Mouse (Mus musculus): ENCODE measurements at regions not wholly inside any gene's neighbourhood (a gene's known extent, or its start where the extent isn't known, plus 50 kb on each side); places are given as distances from the start of the nearest gene placed in this dataset.

- intact Hi-C loops (cut with DNase I), result no loop called here
- peak; percentile 34 to 47 for DNase-seq (ENCODE audit: low spot score in 2 of 2)
These were observed 309.2 kb upstream of the Epha4 start for GRCm38 (mm10) chr1:77823801-77824687.

DNA sequence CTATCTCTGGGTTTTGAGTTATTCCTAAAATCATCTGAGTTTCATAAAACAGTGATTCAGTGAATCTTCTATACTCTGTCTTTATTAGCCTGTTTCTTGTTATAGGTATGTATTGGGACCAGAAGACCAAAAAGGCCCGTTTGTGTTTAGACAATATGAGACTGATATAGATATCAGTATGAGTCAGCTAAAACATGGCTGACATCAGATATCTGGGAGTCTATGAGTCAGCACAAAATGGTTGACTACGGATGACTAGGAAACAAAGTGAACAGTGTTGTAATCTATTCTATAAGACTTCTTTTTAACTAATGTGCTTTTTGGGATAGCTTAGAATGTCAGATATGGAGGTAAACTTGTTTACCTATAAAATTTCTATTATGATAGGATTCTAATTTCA lies 305.2 kb upstream of the Epha4 start:
- DNase-seq (ENCODE audit: low spot score in 2 of 2), result no peak
- intact Hi-C loops (cut with DNase I), result no loop called here

DNA sequence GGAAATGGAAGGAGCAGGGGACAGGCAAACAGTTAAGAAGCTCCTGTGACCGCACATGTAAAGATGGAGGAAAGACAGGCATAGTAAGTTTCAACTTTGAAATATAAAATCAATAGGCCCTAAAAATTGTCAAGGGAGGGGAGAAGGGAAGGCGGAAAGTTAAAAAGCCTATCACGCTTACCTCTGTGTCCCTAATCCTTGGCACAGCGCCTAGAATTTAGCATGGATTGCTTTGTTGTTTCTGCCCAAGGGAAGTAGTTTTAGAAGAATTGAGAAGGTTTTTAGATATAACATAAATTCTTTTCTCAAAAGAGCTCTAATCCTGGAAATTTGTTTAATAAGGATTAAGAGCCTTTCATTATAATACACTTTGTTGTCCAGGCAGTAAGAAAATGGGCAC lies 300.6 kb upstream of the Epha4 start:
- intact Hi-C loops (cut with DNase I), result no loop called here
- DNase-seq (ENCODE audit: low spot score in 2 of 2), result no peak

DNA sequence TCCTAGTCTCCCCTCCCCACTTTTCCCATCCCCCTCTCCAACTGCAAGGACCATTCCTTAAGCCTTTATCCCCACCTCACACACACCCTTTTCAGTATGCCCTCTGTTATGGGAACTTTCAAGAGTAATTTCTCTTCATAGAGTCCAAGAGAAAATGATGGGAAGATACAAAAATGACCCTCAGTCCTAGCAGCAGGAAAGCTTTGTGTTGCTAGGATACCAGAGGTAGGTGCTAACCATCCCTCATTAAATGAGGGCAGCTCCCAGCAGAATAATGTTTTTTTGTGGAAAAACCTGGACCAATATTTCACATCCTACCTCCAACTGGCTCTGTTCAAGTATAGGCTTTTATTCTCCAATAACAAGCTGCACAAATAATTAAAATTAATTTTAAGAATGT lies 296.7 kb upstream of the Epha4 start:
- intact Hi-C loops (cut with DNase I), result no loop called here
- DNase-seq (ENCODE audit: low spot score in 2 of 2), result no peak

GRCm38 (mm10) chr1:77790974-77791373 lies 276.1 kb upstream of the Epha4 start:
- DNase-seq (ENCODE audit: low spot score in 2 of 2), result no peak
- intact Hi-C loops (cut with DNase I), result no loop called here

DNA sequence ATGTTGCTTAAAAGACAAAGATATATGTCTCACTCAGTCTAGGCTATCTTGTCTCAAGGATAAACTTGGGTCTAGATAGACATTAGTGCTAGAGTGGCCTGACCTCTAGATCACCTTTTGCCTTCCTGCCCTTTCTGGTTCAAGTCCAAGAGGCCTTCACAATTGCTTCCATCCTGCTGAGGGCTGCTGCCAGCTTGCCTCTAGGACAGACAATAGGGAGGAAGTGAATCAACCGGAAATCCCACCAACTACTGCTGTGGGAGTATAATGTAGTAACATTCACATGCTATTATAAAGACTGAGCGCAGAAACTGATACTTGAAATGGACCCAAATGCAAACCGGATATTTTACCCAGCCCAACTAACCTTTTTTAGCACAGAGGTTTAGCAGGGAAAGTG lies 239.4 kb upstream of the Epha4 start:
- intact Hi-C loops (cut with DNase I), result no loop called here
- DNase-seq (ENCODE audit: low spot score in 2 of 2), result no peak

- intact Hi-C loops (cut with DNase I), result no loop called here
- no peak for DNase-seq (ENCODE audit: low spot score in 2 of 2)
These were observed 233.9 kb upstream of the Epha4 start for GRCm38 (mm10) chr1:77748483-77749465.

DNA sequence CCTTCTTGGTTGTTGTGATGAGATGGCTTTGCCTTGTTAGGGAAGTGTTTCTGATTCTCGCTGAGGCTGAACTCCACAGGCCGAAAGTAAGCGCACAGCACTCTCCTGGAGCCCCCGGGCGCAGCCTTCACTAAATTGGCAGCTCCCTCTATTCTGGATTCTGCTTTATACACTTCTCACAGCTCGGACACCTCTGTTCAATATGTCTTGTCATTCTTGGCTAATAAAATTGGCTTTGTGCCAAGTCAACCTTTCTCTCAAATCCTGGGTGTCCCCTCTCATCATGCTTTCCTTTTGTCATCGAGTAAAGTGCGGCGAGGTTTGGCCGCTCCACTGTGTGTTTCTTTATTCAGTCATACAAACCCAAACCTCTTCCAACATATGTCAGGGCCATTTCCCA lies 217.2 kb upstream of the Epha4 start:
- no peak for DNase-seq (ENCODE audit: low spot score in 2 of 2)
- intact Hi-C loops (cut with DNase I), result no loop called here

DNA sequence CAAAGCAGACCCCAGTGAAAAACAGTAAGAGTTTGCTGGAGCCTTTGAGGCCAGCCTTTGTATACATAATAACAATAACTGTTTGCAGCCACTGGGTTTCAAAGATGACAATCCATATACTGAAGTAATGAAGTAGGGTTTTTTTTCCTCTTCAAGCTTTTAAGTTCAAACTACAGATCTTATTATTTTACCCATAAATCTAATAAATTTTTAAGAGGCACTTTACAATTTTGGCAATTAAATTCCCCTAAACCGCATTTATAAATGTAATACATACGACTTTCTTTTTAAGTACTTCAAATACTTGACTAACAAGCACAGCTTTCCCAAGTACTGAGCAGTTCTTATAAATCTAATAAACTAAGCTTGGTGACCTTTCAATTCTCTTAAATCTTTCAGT lies 212.7 kb upstream of the Epha4 start:
- intact Hi-C loops (cut with DNase I), result no loop called here
- no peak for DNase-seq (ENCODE audit: low spot score in 2 of 2)

DNA sequence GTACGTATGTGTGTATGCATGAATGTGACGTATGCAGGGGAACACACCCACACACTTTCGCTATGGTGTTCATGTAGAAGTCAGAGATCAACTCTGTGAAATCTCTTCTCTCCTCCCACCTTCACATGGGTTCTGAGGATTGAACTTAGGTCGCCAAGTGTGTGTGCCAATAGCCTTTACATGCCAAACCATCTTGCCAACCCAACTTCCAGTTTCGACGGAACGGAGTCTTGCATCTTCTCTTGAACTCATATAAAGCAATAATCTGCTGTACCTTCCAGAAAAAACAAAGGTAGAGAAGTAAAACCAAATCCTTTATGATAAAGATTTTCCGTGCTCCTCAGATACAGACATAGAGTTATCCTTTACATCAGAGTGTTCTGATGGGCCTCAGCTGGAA lies 208.4 kb upstream of the Epha4 start:
- DNase-seq (ENCODE audit: low spot score in 2 of 2), result no peak
- intact Hi-C loops (cut with DNase I), result no loop called here

GRCm38 (mm10) chr1:77720859-77721258 lies 206.0 kb upstream of the Epha4 start:
- DNase-seq (ENCODE audit: low spot score in 2 of 2), result no peak
- intact Hi-C loops (cut with DNase I), result no loop called here

DNA sequence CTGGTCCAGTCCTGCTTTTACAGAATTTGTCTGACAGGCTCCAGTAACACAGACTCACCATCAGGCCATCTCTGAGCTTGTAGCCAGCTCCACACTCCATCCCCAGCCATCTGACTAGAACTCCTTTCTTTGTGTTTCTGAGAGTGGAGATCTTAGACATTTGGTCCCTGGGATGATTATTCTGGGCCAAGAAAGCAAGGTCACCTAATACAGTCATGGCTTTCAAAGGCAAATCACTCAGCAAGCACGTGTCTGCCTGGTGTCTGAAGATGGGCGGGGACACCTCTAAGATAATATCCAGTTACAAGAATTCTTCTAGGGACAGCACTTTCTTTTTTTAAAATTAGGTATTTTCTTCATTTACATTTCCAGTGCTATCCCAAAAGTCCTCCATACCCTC lies 198.1 kb upstream of the Epha4 start:
- DNase-seq (ENCODE audit: low spot score in 2 of 2), result no peak
- intact Hi-C loops (cut with DNase I), result no loop called here

DNA sequence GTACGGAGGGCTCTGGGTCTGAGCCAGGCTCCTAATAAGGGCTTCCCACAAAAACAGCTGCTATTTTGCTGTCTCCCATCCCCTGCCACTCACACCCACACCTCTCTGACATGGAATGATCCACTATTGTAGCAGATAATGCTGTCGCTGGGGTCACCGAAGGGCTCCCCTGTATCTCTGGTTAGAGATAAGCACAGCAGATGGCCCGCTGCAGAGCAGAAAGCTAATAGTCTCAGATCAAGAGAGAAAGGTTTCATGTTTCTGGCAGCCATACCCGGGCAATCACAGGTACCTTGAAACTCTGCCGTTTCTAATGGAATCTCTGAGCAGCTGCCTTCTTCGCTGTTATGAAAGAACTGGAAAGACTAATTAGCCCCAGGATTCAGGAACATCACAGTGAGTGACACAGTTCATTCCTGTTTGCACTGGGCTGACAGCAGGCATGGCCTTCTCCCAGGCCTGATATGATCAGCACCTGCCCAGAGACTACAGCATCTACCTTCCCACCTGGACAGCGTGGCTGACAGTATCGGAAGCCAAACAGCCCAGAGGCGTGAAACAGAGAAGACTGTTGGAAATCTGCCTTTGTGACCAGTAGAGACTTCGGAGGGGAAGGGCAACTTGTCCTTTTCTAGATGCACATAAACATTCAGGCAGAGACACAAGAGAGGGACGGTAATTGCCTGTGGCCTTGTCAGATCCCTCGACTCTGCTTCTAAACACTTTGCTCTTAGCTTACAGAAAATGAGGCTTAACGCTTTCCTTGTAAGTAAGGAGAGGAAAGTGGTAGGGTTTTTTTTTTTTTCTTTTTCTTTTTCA lies 193.5 kb upstream of the Epha4 start:
- intact Hi-C loops (cut with DNase I), result no loop called here

GRCm38 (mm10) chr1:77695228-77696018 lies 180.5 kb upstream of the Epha4 start:
- intact Hi-C loops (cut with DNase I), result no loop called here
- no peak for DNase-seq (ENCODE audit: low spot score in 2 of 2)

More for the DNA sequence above, 193.5 kb upstream of the Epha4 start:
- DNase-seq (ENCODE audit: low spot score in 2 of 2), result no peak

DNA sequence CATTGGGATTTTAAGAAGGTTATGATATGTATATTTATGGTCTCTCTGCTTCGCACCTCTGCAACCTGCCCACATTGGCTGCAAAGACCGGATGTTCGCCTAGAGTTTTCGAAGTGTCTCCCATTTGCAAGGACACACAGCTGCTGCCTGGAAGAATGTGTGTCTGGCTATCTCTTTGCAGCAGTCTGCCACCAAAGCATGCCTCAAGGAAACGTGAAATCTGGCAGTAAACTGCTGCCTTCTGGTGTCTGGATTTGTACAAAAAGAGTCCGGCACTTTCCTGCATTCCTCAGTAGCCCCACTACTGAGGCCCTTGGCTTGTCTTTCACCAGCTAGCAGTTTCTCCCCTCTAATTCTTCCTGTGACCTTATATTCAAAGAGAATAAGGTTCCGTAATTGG lies 148.5 kb upstream of the Epha4 start:
- peak; percentile 5 to 22 for DNase-seq (ENCODE audit: low spot score in 2 of 2)

GRCm38 (mm10) chr1:77660436-77660835 lies 145.5 kb upstream of the Epha4 start:
- intact Hi-C loops (cut with DNase I), result no loop called here
- DNase-seq (ENCODE audit: low spot score in 2 of 2), result no peak

More for the DNA sequence above, 148.5 kb upstream of the Epha4 start:
- intact Hi-C loops (cut with DNase I), result no loop called here

DNA sequence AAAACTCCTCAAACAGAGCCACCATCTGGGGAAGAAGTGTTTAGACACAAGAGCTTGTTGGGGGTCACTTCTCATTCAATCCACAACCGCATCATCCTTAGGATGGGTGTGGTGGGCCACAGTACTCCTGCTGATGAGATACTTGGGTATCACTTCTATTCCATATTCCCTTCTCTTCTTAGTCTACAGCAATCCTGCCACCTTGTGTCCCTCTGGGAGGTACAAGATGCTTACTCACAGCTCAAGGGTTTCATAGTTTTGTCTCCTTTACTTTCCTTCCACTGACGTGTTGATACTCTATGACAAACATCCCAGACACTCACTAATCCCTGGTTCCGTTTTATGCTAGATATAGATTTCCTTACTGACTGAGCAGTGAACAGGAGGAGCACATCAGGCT lies 122.1 kb upstream of the Epha4 start:
- peak; percentile 6 to 12 for DNase-seq (ENCODE audit: low spot score in 2 of 2)
- intact Hi-C loops (cut with DNase I), result no loop called here

DNA sequence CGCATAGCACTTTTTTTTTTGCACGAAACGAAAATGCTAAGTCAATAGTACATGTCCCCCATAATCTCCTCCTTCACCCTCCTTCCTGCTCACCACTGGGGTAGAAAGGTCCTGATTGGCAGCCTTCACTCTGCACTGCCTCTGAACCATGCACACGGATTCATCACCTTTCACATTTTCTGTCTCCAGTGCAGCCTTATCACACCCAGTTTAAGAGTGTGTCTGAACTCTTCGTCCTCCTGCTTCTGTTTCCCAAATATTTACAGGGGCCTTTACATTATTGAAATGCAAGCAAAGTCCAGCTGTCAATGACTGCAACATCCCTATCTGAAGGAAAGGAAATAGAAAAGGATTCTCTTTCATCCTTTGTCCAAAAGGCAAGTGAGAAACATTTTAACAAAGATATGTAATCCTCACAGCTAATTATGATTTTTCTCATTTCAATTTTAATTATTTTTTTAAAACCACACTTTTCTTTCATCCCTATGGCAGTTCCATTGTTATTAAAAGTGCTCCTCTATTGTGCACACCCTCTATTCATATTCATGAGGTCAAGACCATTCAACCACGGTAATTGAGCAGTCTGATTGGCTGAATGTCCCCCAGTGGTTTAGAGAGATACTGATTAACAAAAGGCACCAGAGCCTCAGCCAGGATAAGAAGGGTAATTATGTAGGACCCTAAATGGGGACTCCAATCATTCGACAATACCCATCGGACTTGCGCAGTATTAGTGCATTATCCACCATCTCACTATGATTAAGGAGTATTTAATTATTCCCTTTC lies 114.8 kb upstream of the Epha4 start:
- intact Hi-C loops (cut with DNase I), result no loop called here
- DNase-seq (ENCODE audit: low spot score in 2 of 2), result no peak
